Mouse (Mus musculus) CH12.LX (cell line): Measurements from ENCODE around the gene Ttll4.
A peak's percentile ranks its signal among the peaks of the same experiment; 100 is the strongest.

Experiments
- BHLHE40 ChIP-seq: IDR thresholded peaks from 2 replicates; pipeline ENCODE4 v1.6.1; 2011; ENCODE audit warnings: mild to moderate bottlenecking, low read depth, low read length, improper control_type of control experiment
- CHD2 ChIP-seq: IDR thresholded peaks from 2 replicates; pipeline ENCODE4 v1.6.1; 2011; ENCODE audit warnings: low read length, improper control_type of control experiment
- CTCF ChIP-seq, 2 experiments: IDR thresholded peaks in 1 of 2; conservative IDR thresholded peaks in 1 of 2; 2 replicates each; pipeline ENCODE4 v1.5.1; 2011 to 2012; ENCODE audit warnings: low read depth in 2 of 2, low read length in 2 of 2, improper control_type of control experiment in 1 of 2, inconsistent platforms in 1 of 2, mild to moderate bottlenecking in 1 of 2, moderate library complexity in 1 of 2
- ELF1 ChIP-seq: IDR thresholded peaks from 2 replicates; pipeline ENCODE4 v1.6.1; 2014; ENCODE audit warnings: low read depth, mild to moderate bottlenecking, inconsistent platforms, low read length, improper control_type of control experiment
- EP300 ChIP-seq: IDR thresholded peaks from 2 replicates; pipeline ENCODE4 v1.6.1; 2011; ENCODE audit warnings: low read length, improper control_type of control experiment
- MAFK ChIP-seq: IDR thresholded peaks from 2 replicates; pipeline ENCODE4 v1.6.1; 2011; ENCODE audit warnings: low read length, improper control_type of control experiment; ENCODE audit not compliant: insufficient replicate concordance
- MYC ChIP-seq: IDR thresholded peaks from 2 replicates; pipeline ENCODE4 v1.6.1; 2011; ENCODE audit warnings: low read depth, mild to moderate bottlenecking, improper control_type of control experiment, low read length
- NRF1 ChIP-seq: IDR thresholded peaks from 2 replicates; pipeline ENCODE4 v1.6.1; 2014; ENCODE audit warnings: low read depth, mild to moderate bottlenecking, inconsistent platforms, low read length, improper control_type of control experiment, moderate library complexity
- POLR2A ChIP-seq: IDR thresholded peaks from 2 replicates; pipeline ENCODE4 v1.6.1; 2011; ENCODE audit warnings: low read depth, mild to moderate bottlenecking, improper control_type of control experiment, low read length
- POLR2AphosphoS2 ChIP-seq: IDR thresholded peaks from 2 replicates; pipeline ENCODE4 v1.6.1; 2011; ENCODE audit warnings: low read depth, low read length, improper control_type of control experiment
- USF2 ChIP-seq: conservative IDR thresholded peaks from 2 replicates; pipeline ENCODE4 v1.6.1; 2011; ENCODE audit warnings: low read depth, low read length, improper control_type of control experiment
- ZNF384 ChIP-seq: IDR thresholded peaks from 2 replicates; pipeline ENCODE4 v1.6.1; 2012; ENCODE audit warnings: low read depth, low read length, improper control_type of control experiment, inconsistent platforms

DNA sequence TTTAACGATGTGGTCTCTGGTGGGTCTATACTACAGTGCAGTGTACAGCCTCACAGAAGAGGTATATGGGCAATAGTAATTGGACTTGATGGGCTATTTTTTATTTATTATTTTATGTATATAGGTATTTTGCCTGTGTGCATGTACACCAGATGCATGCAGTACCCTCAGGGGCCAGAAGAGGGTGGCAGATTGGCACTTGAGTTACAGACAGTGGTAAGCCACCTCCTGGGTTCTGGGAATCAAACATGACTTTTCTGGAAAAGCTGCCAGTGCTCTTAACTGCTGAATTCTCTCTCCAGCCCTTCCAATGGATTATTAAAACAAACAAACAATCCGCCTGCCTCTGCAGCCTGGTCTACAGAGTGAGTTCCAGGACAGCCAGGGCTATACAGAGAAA is 62.2 kb downstream of the Ttll4 start:
- TF ChIP-seq POLR2A = no peak
- TF ChIP-seq MAFK = no peak
- no peak for TF ChIP-seq ELF1
- TF ChIP-seq CTCF (conservative IDR thresholded peaks at IDR 0.05 in 1 of 2, IDR thresholded peaks at IDR 0.05 in 1 of 2; ENCODE audit: low read depth in 2 of 2, low read length in 2 of 2) = peak; percentile 31 to 64; a peak in 3 of 4 replicates
- TF ChIP-seq NRF1 = no peak
- no peak for TF ChIP-seq EP300
- no peak for TF ChIP-seq POLR2AphosphoS2
- no peak for TF ChIP-seq CHD2
- no peak for TF ChIP-seq MYC
- no peak for TF ChIP-seq ZNF384
- no peak for TF ChIP-seq BHLHE40
- TF ChIP-seq USF2 = no peak
